ENCODE assay signal across 8 mouse cellular contexts in the genomic region with DNA sequence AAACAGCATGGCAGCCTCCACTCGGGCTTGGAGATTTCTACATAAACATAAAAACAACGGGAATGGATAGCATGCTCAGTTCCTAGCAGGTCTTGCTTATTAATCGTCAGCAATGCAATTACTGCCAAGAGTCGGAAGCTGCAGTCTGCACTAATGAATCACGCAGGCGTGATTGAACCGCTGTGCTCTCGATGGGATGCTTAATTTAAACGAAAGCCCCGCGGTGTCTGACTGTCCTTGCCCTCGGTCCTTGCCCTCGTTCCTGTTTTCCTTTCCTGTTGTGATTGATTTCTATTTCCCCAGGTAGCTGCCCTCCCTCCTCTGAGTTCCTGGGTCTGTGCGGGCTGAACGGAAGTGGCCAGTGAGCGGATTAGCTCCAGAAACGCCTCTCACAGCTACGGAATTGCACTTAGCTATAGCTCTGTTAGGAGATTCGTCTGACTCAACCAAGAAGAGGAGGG. TPM values are rescaled to one million over a fixed set of nuclear protein-coding genes. Genes with fewer than 3 reads are reported as not detected.
DNase-seq lines count a peak whose midpoint lies in the region; ATAC-seq and TF ChIP-seq lines count a peak whose summit lies in the region.

No protein-coding gene starts in this region.

- no peaks in the 10 kb centered on the region for H3K27me3 ChIP-seq in forebrain, embryonic 13.5 days
- no peaks in the 10 kb centered on the region for H3K27me3 ChIP-seq in limb, embryonic 13.5 days
- no peaks in the 10 kb centered on the region for H3K27me3 ChIP-seq in stomach, postnatal 0 days (ENCODE audit: control insufficient read depth, insufficient read depth, low read length)

- no peaks in the 10 kb centered on the region for H3K36me3 ChIP-seq in forebrain, embryonic 13.5 days (ENCODE audit: poor library complexity, severe bottlenecking)
- 0 out of 2 replicates have a peak, but pooled peaks cover 6% of the 10 kb centered on the region for H3K36me3 ChIP-seq in limb, embryonic 13.5 days
- peaks cover 2% of the 10 kb centered on the region; the same call in 1 of the 2 replicates for H3K36me3 ChIP-seq in stomach, postnatal 0 days (ENCODE audit: control insufficient read depth, insufficient read depth, low read length)

- peak; percentile 67 for ATAC-seq in forebrain, embryonic 13.5 days
- ATAC-seq in limb, embryonic 13.5 days (ENCODE audit: low FRiP score, low read depth) = no peak
- ATAC-seq in stomach, postnatal 0 days (ENCODE audit: low FRiP score, low TSS enrichment) = no peak

- H3K4me1 ChIP-seq in forebrain, embryonic 13.5 days = peaks cover 8% of the 10 kb centered on the region; the same call in 1 of the 2 replicates
- H3K4me1 ChIP-seq in limb, embryonic 13.5 days = peaks cover 16% of the 10 kb centered on the region
- no peaks in the 10 kb centered on the region for H3K4me1 ChIP-seq in stomach, postnatal 0 days (replicated peaks; ENCODE audit: control insufficient read depth, insufficient read depth)

- peak overlapping the region; percentile 38 for H3K4me3 ChIP-seq in forebrain, embryonic 13.5 days
- peak overlapping the region; percentile 40 for H3K4me3 ChIP-seq in limb, embryonic 13.5 days
- peak overlapping the region; percentile 15; the same call in 1 of the 2 replicates for H3K4me3 ChIP-seq in stomach, postnatal 0 days (ENCODE audit: low read depth, low read length)

- H3K9ac ChIP-seq in forebrain, embryonic 13.5 days = peak overlapping the region; percentile 47; the same call in 1 of the 2 replicates
- peak overlapping the region; percentile 53 for H3K9ac ChIP-seq in limb, embryonic 13.5 days
- H3K9ac ChIP-seq in stomach, postnatal 0 days (ENCODE audit: low read length) = no peak overlapping the region

- H3K4me2 ChIP-seq in forebrain, embryonic 13.5 days = peak overlapping the region; percentile 58
- peak overlapping the region; percentile 66 for H3K4me2 ChIP-seq in limb, embryonic 13.5 days (replicated peaks)
- H3K4me2 ChIP-seq in stomach, postnatal 0 days (replicated peaks; ENCODE audit: low read depth) = peak overlapping the region; percentile 36

- 14% methylated on average over 19 of the region's 19 CpGs for whole genome bisulfite sequencing in forebrain, embryonic 13.5 days
- WGBS in limb, embryonic 13.5 days = 10% methylated on average over 19 of the region's 19 CpGs
- 20% methylated on average over 19 of the region's 19 CpGs for WGBS in stomach, postnatal 0 days

- no peaks in the 10 kb centered on the region for H3K9me3 ChIP-seq in forebrain, embryonic 13.5 days (replicated peaks)
- H3K9me3 ChIP-seq in limb, embryonic 13.5 days = no peaks in the 10 kb centered on the region
- no peaks in the 10 kb centered on the region for H3K9me3 ChIP-seq in stomach, postnatal 0 days (ENCODE audit: control insufficient read depth, low read length)

- TF ChIP-seq EP300 in stomach, postnatal 0 days (optimal IDR thresholded peaks at IDR 0.05) = no peak

- no peak for TF ChIP-seq CTCF in stomach, postnatal 0 days (IDR thresholded peaks at IDR 0.05; ENCODE audit: low read depth)

- peak; percentile 13 to 27 for DNase-seq in kidney, postnatal 4 days
- DNase-seq in kidney, postnatal 25 days = no peak
- peak; percentile 35 to 57 for DNase-seq in cerebellum, postnatal 14 days
- DNase-seq in stomach, postnatal 0 days (ENCODE audit: low spot score) = no peak
- DNase-seq in gastrocnemius, postnatal 4 days (ENCODE audit: low spot score in 2 of 2) = no peak
- DNase-seq in spleen, postnatal 10 days (ENCODE audit: low spot score in 2 of 2) = no peak

- peak overlapping the region; percentile 41; the same call in 1 of the 2 replicates for H3K27ac ChIP-seq in forebrain, embryonic 13.5 days
- H3K27ac ChIP-seq in limb, embryonic 13.5 days = peak overlapping the region; percentile 44; the same call in 1 of the 2 replicates
- H3K27ac ChIP-seq in stomach, postnatal 0 days (replicated peaks) = peak overlapping the region; percentile 9; the same call in 1 of the 2 replicates

RNA-seq across cellular contexts. Expression of a gene that starts 38.4 kb away (rescaled TPM):
- polyA plus RNA-seq in forebrain, embryonic 13.5 days (2015; fragmentation: Nextera tagmentation; extraction: Ambion mirVana) = not detected in 2 replicates
- not detected in 2 replicates for polyA plus RNA-seq in limb, embryonic 13.5 days (2015; fragmentation: Nextera tagmentation; extraction: Ambion mirVana)
- polyA plus RNA-seq in stomach, postnatal 0 days (2015; fragmentation: Nextera tagmentation; extraction: Ambion mirVana) = 1.6 and 2.1 TPM in 2 replicates
- total RNA-seq in gastrocnemius, postnatal 4 days (2021) = not detected

RNA-seq across cellular contexts. Expression of a gene that starts 39.0 kb away (rescaled TPM):
- polyA plus RNA-seq in forebrain, embryonic 13.5 days (2015; fragmentation: Nextera tagmentation; extraction: Ambion mirVana) = 2.5 and 3.4 TPM in 2 replicates
- 11.2 and 12.6 TPM in 2 replicates for polyA plus RNA-seq in limb, embryonic 13.5 days (2015; fragmentation: Nextera tagmentation; extraction: Ambion mirVana)
- polyA plus RNA-seq in stomach, postnatal 0 days (2015; fragmentation: Nextera tagmentation; extraction: Ambion mirVana) = 18.3 and 20.0 TPM in 2 replicates
- 1 to 10 TPM; 7.3 to 7.5 TPM for total RNA-seq in gastrocnemius, postnatal 4 days (2021)

Comparison
In these comparisons a context has a peak if more than half of its experiments do, and no peak if none do; other contexts are left out.
1. DNase-seq: peak in kidney, postnatal 4 days (2 of 2) and cerebellum, postnatal 14 days (2 of 2); none in kidney, postnatal 25 days (0 of 2), stomach, postnatal 0 days (single experiment), gastrocnemius, postnatal 4 days (0 of 2) and spleen, postnatal 10 days (0 of 2).
2. Peak in every context shown above with its lines, with median percentiles within 50 percentile points of each other: H3K27ac ChIP-seq, H3K4me2 ChIP-seq and H3K4me3 ChIP-seq.